In genomic region chr8:74871686-74872085, GRCm38 (mm10) we compare ENCODE assay signal across 19 mouse cellular contexts. TPM values are rescaled to one million over a fixed set of nuclear protein-coding genes. Genes with fewer than 3 reads are reported as not detected.
A peak's percentile ranks its signal among the peaks of the same experiment; 100 is the strongest.
DNase-seq lines count a peak whose midpoint lies in the region; ATAC-seq and TF ChIP-seq lines count a peak whose summit lies in the region.
"Had no signal": no experiment of that assay in that cellular context is flagged by ENCODE, and none has a peak within 500 bp of the region (broad histone marks: within the 10 kb centered on the region; RNA-seq: fewer than 3 reads in every experiment).

No protein-coding gene starts in this region.

- no peak overlapping the region for H3K9ac ChIP-seq in heart, embryonic 13.5 days
- H3K9ac ChIP-seq: embryonic facial prominence, embryonic 13.5 days; forebrain, embryonic 12.5 days had no signal

- peaks cover 6% of the 10 kb centered on the region; the same call in 1 of the 2 replicates for H3K4me1 ChIP-seq in heart, embryonic 13.5 days
- H3K4me1 ChIP-seq: embryonic facial prominence, embryonic 13.5 days had no signal

- TF ChIP-seq POLR2A in brain, embryonic 14.5 days (IDR thresholded peaks at IDR 0.05; ENCODE audit: borderline replicate concordance, extremely low read depth, insufficient read depth, insufficient read length, poor library complexity, severe bottlenecking): no peak

- 21% methylated on average over 4 of the region's 4 CpGs for WGBS in heart, embryonic 13.5 days

- no peaks in the 10 kb centered on the region for H3K36me3 ChIP-seq in heart, embryonic 13.5 days
- H3K36me3 ChIP-seq: embryonic facial prominence, embryonic 13.5 days; forebrain, embryonic 12.5 days; hindbrain, embryonic 10.5 days had no signal

- TF ChIP-seq CTCF in brain, embryonic 14.5 days (IDR thresholded peaks at IDR 0.05; ENCODE audit: borderline replicate concordance, extremely low read depth, insufficient read depth, insufficient read length): no peak

- no peak for ATAC-seq in heart, embryonic 13.5 days (ENCODE audit: extremely low read depth, insufficient number of reproducible peaks, low FRiP score, low TSS enrichment)

- H3K27ac ChIP-seq in heart, embryonic 13.5 days (replicated peaks): no peak overlapping the region
- H3K27ac ChIP-seq: embryonic facial prominence, embryonic 13.5 days; forebrain, embryonic 12.5 days; hindbrain, embryonic 10.5 days had no signal

- peak overlapping the region; percentile 20; the same call in 1 of the 2 replicates for H3K4me2 ChIP-seq in heart, embryonic 13.5 days
- H3K4me2 ChIP-seq: embryonic facial prominence, embryonic 13.5 days; forebrain, embryonic 12.5 days had no signal

- no peak overlapping the region for H3K4me3 ChIP-seq in heart, embryonic 13.5 days
- H3K4me3 ChIP-seq: embryonic facial prominence, embryonic 13.5 days; forebrain, embryonic 12.5 days; hindbrain, embryonic 10.5 days; myocyte had no signal

- no peaks in the 10 kb centered on the region for H3K27me3 ChIP-seq in heart, embryonic 13.5 days (replicated peaks)
- H3K27me3 ChIP-seq: embryonic facial prominence, embryonic 13.5 days; forebrain, embryonic 12.5 days had no signal

- peak; percentile 45 for DNase-seq in adrenal gland, adult 2 months
- DNase-seq in adrenal gland, adult 18-20 months (ENCODE audit: low spot score in 2 of 2): no peak
- no peak for DNase-seq in heart, postnatal 36 days
- peak; percentile 29 for DNase-seq in brain, embryonic 14.5 days (ENCODE audit: low read depth)
- peak; percentile 5 for DNase-seq in retina, embryonic 14.5 days (ENCODE audit: low spot score)
- DNase-seq in yolk sac, embryonic 10.5 days (ENCODE audit: low spot score): no peak
- no peak for DNase-seq in gastrocnemius, postnatal 36 days
- DNase-seq: cerebellum, adult 9-11 months; gastrocnemius, postnatal 25 days; kidney, adult 18-20 months; liver had no signal

- intact Hi-C loops in heart, postnatal 36 days (cut with DNase I): no loop called here
- intact Hi-C loops in gastrocnemius, postnatal 36 days (cut with DNase I): no loop called here

- no peaks in the 10 kb centered on the region for H3K9me3 ChIP-seq in heart, embryonic 13.5 days
- H3K9me3 ChIP-seq: embryonic facial prominence, embryonic 13.5 days; forebrain, embryonic 12.5 days; hindbrain, embryonic 10.5 days had no signal

RNA-seq across cellular contexts. Expression of gene Isx, which starts 1.3 kb away (rescaled TPM):
- total RNA-seq in adrenal gland, adult 2 months (2021): not detected
- 0.28 TPM in 1 of 2 replicates, not detected in the other for polyA plus RNA-seq in adrenal gland, adult 2 months (2012; rRNA removed)
- total RNA-seq in adrenal gland, adult 18-20 months (2021): not detected
- polyA plus RNA-seq in heart, embryonic 13.5 days (2015; fragmentation: Nextera tagmentation; extraction: Ambion mirVana): not detected in 2 replicates
- not detected for total RNA-seq in heart, postnatal 36 days (2021)
- polyA plus RNA-seq in brain, embryonic 14.5 days (2012; rRNA removed): not detected in 2 replicates
- not detected for total RNA-seq in gastrocnemius, postnatal 36 days (2021)
- total RNA-seq: gastrocnemius, postnatal 25 days; megakaryocyte-erythroid progenitor cell, adult 5-6 weeks had no signal
- polyA plus RNA-seq: embryonic facial prominence, embryonic 13.5 days; forebrain, embryonic 12.5 days; hindbrain, embryonic 10.5 days; lung, embryonic 16.5 days; thymus, postnatal 0 days had no signal

Comparison
In these comparisons a context has a peak if more than half of its experiments do, and no peak if none do; other contexts are left out.
1. DNase-seq: peak in adrenal gland, adult 2 months (single experiment), brain, embryonic 14.5 days (single experiment) and retina, embryonic 14.5 days (single experiment); none in adrenal gland, adult 18-20 months (0 of 2), heart, postnatal 36 days (0 of 2), yolk sac, embryonic 10.5 days (single experiment) and gastrocnemius, postnatal 36 days (0 of 2).